Mouse (Mus musculus): ENCODE measurements around the gene 4921539E11Rik.

The 4921539E11Rik gene

GRCm38 (mm10) chr4:103290763-103291162 lies at the start of gene 4921539E11Rik:
Gene 4921539E11Rik, minus strand, starts transcription at chr4:103290863.
- no peak for DNase-seq

GRCm38 (mm10) chr4:103335134-103335533 lies 44.5 kb upstream of the 4921539E11Rik start:
- DNase-seq: no peak

- DNase-seq: peak in 1 of 2 experiments; percentile 27
Measured at GRCm38 (mm10) chr4:103329348-103329747, 38.7 kb upstream of the 4921539E11Rik start.

- peak; percentile 36 to 51 for DNase-seq
Measured at GRCm38 (mm10) chr4:103326994-103327393, 36.3 kb upstream of the 4921539E11Rik start.

GRCm38 (mm10) chr4:103324688-103325451 lies 34.2 kb upstream of the 4921539E11Rik start:
- DNase-seq: peak in 1 of 2 experiments; percentile 12

- no peak for DNase-seq
Measured at GRCm38 (mm10) chr4:103321461-103321860, 30.8 kb upstream of the 4921539E11Rik start.

GRCm38 (mm10) chr4:103315861-103316260 lies 25.2 kb upstream of the 4921539E11Rik start:
- DNase-seq: no peak

- DNase-seq: no peak
Measured at GRCm38 (mm10) chr4:103314526-103314910, 23.9 kb upstream of the 4921539E11Rik start.

GRCm38 (mm10) chr4:103313587-103314525 lies 23.2 kb upstream of the 4921539E11Rik start, which contains the start of gene Oma1:
Gene Oma1, plus strand, starts transcription at chr4:103313812.
- peak; percentile 99 for DNase-seq

GRCm38 (mm10) chr4:103303851-103304250 lies 13.2 kb upstream of the 4921539E11Rik start:
- DNase-seq: no peak

GRCm38 (mm10) chr4:103299342-103299741 lies 8.7 kb upstream of the 4921539E11Rik start:
- peak; percentile 17 to 27 for DNase-seq

- no peak for DNase-seq
Measured at GRCm38 (mm10) chr4:103288342-103288741, 2.3 kb downstream of the 4921539E11Rik start.

- no peak for DNase-seq
Measured at GRCm38 (mm10) chr4:103273021-103273420, 17.6 kb downstream of the 4921539E11Rik start.

- peak; percentile 32 to 33 for DNase-seq
Measured at GRCm38 (mm10) chr4:103269336-103269735, 21.3 kb downstream of the 4921539E11Rik start.

- no peak for DNase-seq
Measured at GRCm38 (mm10) chr4:103265166-103265565, 25.5 kb downstream of the 4921539E11Rik start.

- no peak for DNase-seq
Measured at GRCm38 (mm10) chr4:103263812-103264396, 26.8 kb downstream of the 4921539E11Rik start.

- no peak for DNase-seq
Measured at GRCm38 (mm10) chr4:103263378-103263777, 27.3 kb downstream of the 4921539E11Rik start.

GRCm38 (mm10) chr4:103258817-103259216 lies 31.8 kb downstream of the 4921539E11Rik start:
- DNase-seq: no peak

- DNase-seq: no peak
Measured at GRCm38 (mm10) chr4:103253846-103254245, 36.8 kb downstream of the 4921539E11Rik start.

GRCm38 (mm10) chr4:103249436-103250085 lies 41.1 kb downstream of the 4921539E11Rik start:
- no peak for DNase-seq

GRCm38 (mm10) chr4:103247813-103248212 lies 42.9 kb downstream of the 4921539E11Rik start:
- no peak for DNase-seq

GRCm38 (mm10) chr4:103247249-103247648 lies 43.4 kb downstream of the 4921539E11Rik start:
- DNase-seq: no peak

Measured in kidney, postnatal 4 days (tissue).